Mouse (Mus musculus) limb, embryonic 10.5 days (tissue): ENCODE measurements around the gene Scin. TPM values are rescaled to one million over a fixed set of nuclear protein-coding genes. Genes with fewer than 3 reads are reported as not detected.
"Not testable (repeated sequence)": the region's sequence is repeated elsewhere in the genome, so short reads cannot be mapped to it uniquely, and the experiment has no call there.

Experiments
- DNase-seq: peaks from one replicate; pipeline ENCODE4 v3.0.0-alpha.2; 2017; ENCODE audit warnings: low spot score
- H3K27ac ChIP-seq: fragments of 300-500 bp; sonication (generic); 2 replicates; pipeline ENCODE4 v1.5.1; 2016; ENCODE audit warnings: mild to moderate bottlenecking
- H3K27me3 ChIP-seq: fragments of 300-500 bp; sonication (generic); 2 replicates; pipeline ENCODE4 v1.6.1; 2016; ENCODE audit warnings: low read depth, mild to moderate bottlenecking; ENCODE audit not compliant: poor library complexity, severe bottlenecking
- H3K36me3 ChIP-seq: fragments of 300-500 bp; sonication (generic); 2 replicates; pipeline ENCODE4 v1.6.1; 2016; ENCODE audit warnings: mild to moderate bottlenecking, moderate library complexity
- H3K4me1 ChIP-seq: fragments of 300-500 bp; sonication (generic); 2 replicates; pipeline ENCODE4 v1.6.1; 2016
- H3K4me3 ChIP-seq: fragments of 300-500 bp; sonication (generic); 2 replicates; pipeline ENCODE4 v1.5.1; 2016; ENCODE audit warnings: mild to moderate bottlenecking, moderate library complexity
- H3K9me3 ChIP-seq: fragments of 300-500 bp; sonication (generic); replicated peaks from 2 replicates; pipeline ENCODE4 v1.6.1; 2016; ENCODE audit warnings: mild to moderate bottlenecking
- WGBS: fragments of 180-500 bp; shearing (Covaris S2); methylation state at CpG from one replicate; pipeline ENCODE4 v1.1.7; 2016; 5-methylcytosine and 5-hydroxymethylcytosine counted together
- polyA plus RNA-seq: library from polyadenylated mRNA; unstranded; fragments of >200 nt; fragmentation: Nextera tagmentation; extraction: Ambion mirVana; gene quantifications from 2 replicates; pipeline ENCODE4 v1.2.1, GENCODE M21; 2016

Gene Scin
- 0.09 TPM in 1 of 2 replicates, not detected in the other for polyA plus RNA-seq

- WGBS = under 1% methylated on average over 39 of the region's 39 CpGs
- peak; percentile 58 for DNase-seq
- H3K9me3 ChIP-seq = no peaks in the 10 kb centered on the region
- no peaks in the 10 kb centered on the region for H3K36me3 ChIP-seq
- H3K4me3 ChIP-seq = peak within 1 kb of the TSS; percentile 54
- peaks cover 51% of the 10 kb centered on the region for H3K27me3 ChIP-seq
- H3K27ac ChIP-seq = 0 out of 2 replicates have a peak within 1 kb of the TSS, but pooled peaks have one; percentile 14
- peaks cover 13% of the 10 kb centered on the region for H3K4me1 ChIP-seq
Observed at GRCm38 (mm10) chr12:40133573-40134271, at the start of gene Scin. Gene Scin, minus strand, starts transcription at chr12:40134228.

GRCm38 (mm10) chr12:40177089-40177488, 43.1 kb upstream of the Scin start:
- no peak overlapping the region for H3K27ac ChIP-seq
- DNase-seq = no peak

GRCm38 (mm10) chr12:40176158-40176557, 42.1 kb upstream of the Scin start:
- H3K9me3 ChIP-seq = no peaks in the 10 kb centered on the region
- H3K27ac ChIP-seq = no peak overlapping the region
- H3K4me1 ChIP-seq = no peaks in the 10 kb centered on the region
- H3K4me3 ChIP-seq = no peak overlapping the region
- WGBS = 87% methylated on average over 2 of the region's 2 CpGs
- H3K27me3 ChIP-seq = no peaks in the 10 kb centered on the region
- no peak for DNase-seq
- no peaks in the 10 kb centered on the region for H3K36me3 ChIP-seq

More at GRCm38 (mm10) chr12:40177089-40177488, 43.1 kb upstream of the Scin start:
- Histone ChIP-seq H3K4me1 (no peaks in the 10 kb centered on the region), H3K27me3 (no peaks in the 10 kb centered on the region), H3K4me3 (no peak overlapping the region), H3K36me3 (no peaks in the 10 kb centered on the region), H3K9me3 (no peaks in the 10 kb centered on the region)
- 67% methylated on average over 6 of the region's 6 CpGs for WGBS

GRCm38 (mm10) chr12:40175171-40175570, 41.1 kb upstream of the Scin start:
- not testable (repeated sequence) for H3K36me3 ChIP-seq, H3K9me3 ChIP-seq, H3K27me3 ChIP-seq, H3K4me1 ChIP-seq, H3K27ac ChIP-seq, H3K4me3 ChIP-seq, DNase-seq
- 81% methylated on average over 1 of the region's 1 CpGs for WGBS

GRCm38 (mm10) chr12:40171637-40172036, 37.6 kb upstream of the Scin start:
- no peak for DNase-seq
- Histone ChIP-seq H3K36me3 (no peaks in the 10 kb centered on the region), H3K4me3 (no peak overlapping the region), H3K27ac (no peak overlapping the region), H3K4me1 (no peaks in the 10 kb centered on the region), H3K9me3 (no peaks in the 10 kb centered on the region), H3K27me3 (no peaks in the 10 kb centered on the region)
- WGBS = 92% methylated on average over 2 of the region's 2 CpGs

- Histone ChIP-seq H3K4me1 (no peaks in the 10 kb centered on the region), H3K9me3 (no peaks in the 10 kb centered on the region), H3K36me3 (no peaks in the 10 kb centered on the region), H3K4me3 (no peak overlapping the region), H3K27ac (no peak overlapping the region), H3K27me3 (no peaks in the 10 kb centered on the region)
- no peak for DNase-seq
- WGBS = 97% methylated on average over 1 of the region's 1 CpGs
Observed at GRCm38 (mm10) chr12:40169675-40170074, 35.6 kb upstream of the Scin start.

GRCm38 (mm10) chr12:40164621-40165020, 30.6 kb upstream of the Scin start:
- H3K27ac ChIP-seq = no peak overlapping the region
- no peak for DNase-seq
- 14% methylated on average over 2 of the region's 2 CpGs for WGBS
- no peak overlapping the region for H3K4me3 ChIP-seq
- no peaks in the 10 kb centered on the region for H3K9me3 ChIP-seq
- no peaks in the 10 kb centered on the region for H3K4me1 ChIP-seq
- no peaks in the 10 kb centered on the region for H3K36me3 ChIP-seq
- H3K27me3 ChIP-seq = no peaks in the 10 kb centered on the region

- no peaks in the 10 kb centered on the region for H3K9me3 ChIP-seq
- H3K27ac ChIP-seq = no peak overlapping the region
- no peaks in the 10 kb centered on the region for H3K4me1 ChIP-seq
- 80% methylated on average over 2 of the region's 2 CpGs for WGBS
- H3K36me3 ChIP-seq = no peaks in the 10 kb centered on the region
- no peak for DNase-seq
- no peak overlapping the region for H3K4me3 ChIP-seq
- H3K27me3 ChIP-seq = no peaks in the 10 kb centered on the region
Observed at GRCm38 (mm10) chr12:40160777-40161176, 26.7 kb upstream of the Scin start.

- no peak for DNase-seq
- 92% methylated on average over 6 of the region's 6 CpGs for WGBS
- no peaks in the 10 kb centered on the region for H3K27me3 ChIP-seq
- H3K27ac ChIP-seq = no peak overlapping the region
- no peak overlapping the region for H3K4me3 ChIP-seq
- H3K36me3 ChIP-seq = no peaks in the 10 kb centered on the region
- H3K9me3 ChIP-seq = no peaks in the 10 kb centered on the region
- H3K4me1 ChIP-seq = 0 out of 2 replicates have a peak, but pooled peaks cover 2% of the 10 kb centered on the region
Observed at GRCm38 (mm10) chr12:40154188-40154587, 20.2 kb upstream of the Scin start.

GRCm38 (mm10) chr12:40152353-40153069, 18.5 kb upstream of the Scin start:
- Histone ChIP-seq H3K4me1 (0 out of 2 replicates have a peak, but pooled peaks cover 2% of the 10 kb centered on the region), H3K9me3 (no peaks in the 10 kb centered on the region), H3K27me3 (no peaks in the 10 kb centered on the region), H3K4me3 (no peak overlapping the region), H3K36me3 (no peaks in the 10 kb centered on the region), H3K27ac (no peak overlapping the region)
- no peak for DNase-seq
- WGBS = 83% methylated on average over 8 of the region's 8 CpGs

- H3K4me1 ChIP-seq = 0 out of 2 replicates have a peak, but pooled peaks cover under 1% of the 10 kb centered on the region
- no peak overlapping the region for H3K4me3 ChIP-seq
- H3K27ac ChIP-seq = no peak overlapping the region
- H3K27me3 ChIP-seq = no peaks in the 10 kb centered on the region
- no peak for DNase-seq
- 87% methylated on average over 4 of the region's 4 CpGs for WGBS
- H3K36me3 ChIP-seq = no peaks in the 10 kb centered on the region
- H3K9me3 ChIP-seq = no peaks in the 10 kb centered on the region
Observed at GRCm38 (mm10) chr12:40147319-40147718, 13.3 kb upstream of the Scin start.

- H3K4me3 ChIP-seq = no peak overlapping the region
- no peak overlapping the region for H3K27ac ChIP-seq
- no peaks in the 10 kb centered on the region for H3K9me3 ChIP-seq
- H3K36me3 ChIP-seq = no peaks in the 10 kb centered on the region
- H3K4me1 ChIP-seq = no peaks in the 10 kb centered on the region
- DNase-seq = no peak
- whole genome bisulfite sequencing = 69% methylated on average over 5 of the region's 5 CpGs
- H3K27me3 ChIP-seq = no peaks in the 10 kb centered on the region
Observed at GRCm38 (mm10) chr12:40146510-40146909, 12.5 kb upstream of the Scin start.

GRCm38 (mm10) chr12:40140706-40141105, 6.7 kb upstream of the Scin start:
- H3K4me1 ChIP-seq = no peaks in the 10 kb centered on the region
- WGBS = 86% methylated on average over 5 of the region's 5 CpGs

More at GRCm38 (mm10) chr12:40140706-40141105, 6.7 kb upstream of the Scin start:
- no peak for DNase-seq
- Histone ChIP-seq H3K9me3 (no peaks in the 10 kb centered on the region), H3K27me3 (no peaks in the 10 kb centered on the region), H3K36me3 (no peaks in the 10 kb centered on the region), H3K4me3 (no peak overlapping the region), H3K27ac (no peak overlapping the region)
